Mouse (Mus musculus): ENCODE data around the gene Gpr161. TPM values are rescaled to one million over a fixed set of nuclear protein-coding genes. Genes with fewer than 3 reads are reported as not detected.

The Gpr161 gene
- total RNA-seq (2021): 10 to 100 TPM; 69.1 to 82.3 TPM

DNA sequence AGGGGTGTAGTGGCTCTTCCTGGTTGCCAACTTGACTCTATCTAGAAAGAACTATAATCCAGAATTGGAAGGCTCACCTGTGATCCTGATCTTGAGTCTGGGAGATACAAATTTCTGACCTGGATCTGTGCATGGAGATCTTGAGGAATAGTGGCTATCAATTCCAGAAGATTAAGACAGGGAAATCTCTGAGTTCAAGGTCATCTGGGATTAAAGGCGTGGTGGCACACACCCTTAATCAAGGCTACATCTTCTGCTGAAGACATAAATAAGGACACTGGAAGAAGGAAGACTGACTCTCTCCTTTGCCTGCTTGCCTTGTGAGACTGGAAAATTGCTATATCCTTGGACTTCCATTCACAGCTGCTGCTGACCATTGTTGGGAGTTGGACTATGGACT is at the start of gene Gpr161:
Gene Gpr161 (plus strand): TSS at position 301 of the 400 bp plus-strand sequence.
- DNase-seq: no peak

DNA sequence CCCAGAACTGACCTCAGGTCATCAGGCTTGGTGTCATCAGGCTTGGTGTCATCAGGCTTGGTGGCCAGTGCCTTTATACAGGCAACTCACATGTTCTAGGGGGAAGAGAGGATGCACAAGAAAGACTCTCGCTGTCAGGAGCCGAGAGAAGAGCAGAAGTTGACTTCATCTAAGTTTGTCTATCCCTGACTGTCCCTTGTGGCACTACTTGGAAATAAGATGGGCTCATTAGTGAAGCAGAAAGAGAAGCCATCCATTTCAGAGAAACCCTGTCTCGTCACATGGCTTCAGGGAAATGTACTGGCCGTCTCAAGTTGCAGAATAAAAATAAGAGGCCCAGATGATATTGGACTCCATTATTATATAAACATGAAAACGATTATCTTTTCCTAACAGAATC is 49.0 kb upstream of the Gpr161 start:
- DNase-seq: no peak

DNA sequence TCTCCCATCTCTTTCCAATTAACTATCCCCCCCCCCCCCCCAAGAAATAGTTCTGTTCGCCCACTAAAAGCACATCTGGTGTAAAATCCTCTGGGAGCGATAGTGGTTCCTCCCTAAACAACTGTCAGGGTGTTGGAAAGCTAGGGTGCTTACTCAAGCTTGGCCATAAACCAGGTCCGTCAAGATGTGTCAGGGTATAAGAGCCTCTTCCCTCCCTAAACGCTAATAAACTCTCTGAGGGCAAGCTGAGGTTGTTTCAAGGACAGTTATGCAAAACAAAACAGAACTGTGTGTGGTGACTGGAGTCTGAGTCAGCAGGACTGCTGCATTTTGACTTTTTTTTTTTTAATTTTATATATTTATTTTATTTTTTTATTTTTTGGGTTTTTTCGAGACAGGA is 48.5 kb upstream of the Gpr161 start:
- DNase-seq: no peak

DNA sequence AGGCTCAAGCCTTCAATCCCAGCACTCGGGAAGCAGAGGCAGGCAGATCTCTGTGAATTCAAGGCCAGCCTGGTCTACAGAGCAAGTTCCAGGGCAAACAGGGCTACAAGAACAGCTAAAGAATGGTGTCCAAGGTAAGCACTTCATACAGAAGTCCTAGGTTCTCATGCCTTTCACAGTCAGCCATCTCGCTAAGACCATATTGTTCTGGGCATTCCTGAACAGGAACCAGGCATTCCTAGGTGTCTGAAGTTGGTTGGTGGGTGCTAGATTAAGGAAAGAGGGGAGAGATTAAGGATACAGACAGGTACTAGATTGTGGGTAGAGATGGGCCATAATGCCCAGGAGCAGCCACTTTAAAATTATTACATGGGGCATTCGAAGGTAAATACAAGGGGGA is 47.8 kb upstream of the Gpr161 start:
- no peak for DNase-seq

DNA sequence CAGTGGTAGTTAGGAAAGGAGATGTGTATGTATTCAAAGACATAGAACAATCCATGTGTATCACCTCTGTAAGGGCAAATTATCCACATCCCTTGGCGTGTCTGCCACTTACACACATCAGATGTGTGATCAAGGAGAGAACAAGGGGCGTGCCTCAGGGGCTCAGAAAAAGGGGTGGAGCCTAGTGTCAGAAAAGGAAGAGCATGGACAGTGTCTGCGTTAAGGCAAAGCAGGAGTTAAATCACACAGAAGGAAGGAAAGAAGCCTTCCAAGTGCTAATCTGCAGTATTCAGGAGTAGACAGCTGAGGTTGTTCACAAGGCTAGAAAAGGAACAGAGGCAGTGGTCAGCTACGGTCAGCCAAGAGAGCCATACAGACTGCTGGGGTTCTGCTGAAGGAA is 46.7 kb upstream of the Gpr161 start:
- no peak for DNase-seq

DNA sequence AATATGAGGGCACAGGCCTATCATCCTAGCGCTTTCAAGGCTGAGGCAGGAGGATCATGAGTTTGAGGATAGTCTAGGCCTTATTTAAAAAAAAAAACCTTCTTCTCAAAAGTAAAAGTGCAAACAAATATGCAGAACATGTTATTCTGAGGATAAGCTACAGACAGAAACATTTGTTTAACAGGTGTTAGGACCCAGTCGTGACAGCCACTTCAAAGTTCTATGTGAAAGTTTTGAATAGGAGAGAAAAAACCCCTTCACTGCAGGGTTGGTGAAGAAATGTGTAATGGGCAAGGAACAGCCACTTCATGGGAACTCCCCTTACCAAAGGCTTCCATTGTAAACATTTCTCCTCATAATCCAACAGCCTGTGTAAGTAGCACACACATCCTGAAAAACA is 45.0 kb upstream of the Gpr161 start:
- no peak for DNase-seq

DNA sequence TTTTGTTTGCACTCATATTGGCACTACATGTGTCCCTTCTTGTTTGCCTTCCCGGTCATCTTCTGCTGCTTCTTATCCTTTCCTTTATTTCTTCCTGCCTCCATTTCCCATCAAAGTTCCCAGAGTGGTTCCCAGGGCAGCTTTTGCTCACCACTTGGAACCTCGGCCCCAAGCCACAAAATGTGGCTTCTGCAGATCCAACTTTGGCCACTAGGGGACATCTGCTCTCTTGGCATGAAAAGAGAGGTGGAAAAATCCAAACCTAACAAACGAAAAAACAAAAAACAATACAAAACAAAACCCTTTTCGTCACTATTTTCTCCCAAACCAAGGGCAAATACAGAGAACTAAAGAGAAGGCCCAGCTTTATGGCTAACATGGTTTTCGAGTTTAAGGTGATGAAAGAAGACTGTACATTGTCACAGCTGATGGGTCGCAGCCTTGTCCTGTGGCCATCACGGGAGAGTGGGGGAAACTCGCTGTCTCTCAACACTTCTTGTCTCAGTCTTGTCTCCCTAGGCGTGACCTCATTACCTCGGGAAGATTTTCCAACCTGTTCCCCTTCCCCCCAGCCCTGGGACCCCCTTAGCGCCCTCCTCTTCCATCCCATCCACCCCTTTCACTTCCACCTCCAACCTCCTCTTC is 43.4 kb upstream of the Gpr161 start:
- peak; percentile 12 to 34 for DNase-seq

DNA sequence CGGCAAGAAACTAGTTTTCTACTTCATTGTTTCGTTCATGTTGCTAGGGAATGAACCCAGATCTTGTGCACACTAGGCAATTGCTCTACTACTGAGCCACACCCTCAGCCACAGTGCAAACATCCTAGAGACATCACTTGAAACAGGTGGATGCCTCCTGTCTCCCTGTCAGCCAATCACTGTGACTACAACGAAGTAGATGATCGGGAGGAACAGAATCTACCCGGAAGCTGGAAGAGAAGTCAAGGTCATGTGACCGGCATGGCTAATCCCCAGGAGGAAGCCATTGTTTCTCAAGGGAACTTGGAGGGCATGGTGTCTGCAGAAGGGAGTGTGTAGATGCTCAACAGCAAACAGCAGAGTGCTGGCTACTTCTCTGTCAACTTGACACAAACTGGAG is 20.6 kb upstream of the Gpr161 start:
- no peak for DNase-seq

DNA sequence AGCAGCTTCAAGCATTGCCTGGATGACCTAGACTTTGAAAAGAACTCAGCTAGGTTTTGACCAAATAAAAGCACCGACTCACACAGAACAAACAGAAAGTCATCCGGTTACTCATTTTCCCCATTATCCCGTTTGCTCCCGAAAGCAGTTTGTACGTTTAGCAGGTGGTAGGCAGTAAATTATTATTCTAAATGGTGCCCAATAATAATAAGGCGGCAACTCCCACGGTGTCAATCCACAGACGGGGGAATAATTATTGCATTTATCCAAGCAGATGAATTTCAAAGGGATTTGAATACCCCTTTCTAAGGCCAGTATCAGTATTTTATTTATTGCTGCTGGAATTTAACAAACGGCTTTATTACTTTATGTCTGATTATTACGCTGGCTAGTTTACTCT is 14.8 kb upstream of the Gpr161 start:
- no peak for DNase-seq

DNA sequence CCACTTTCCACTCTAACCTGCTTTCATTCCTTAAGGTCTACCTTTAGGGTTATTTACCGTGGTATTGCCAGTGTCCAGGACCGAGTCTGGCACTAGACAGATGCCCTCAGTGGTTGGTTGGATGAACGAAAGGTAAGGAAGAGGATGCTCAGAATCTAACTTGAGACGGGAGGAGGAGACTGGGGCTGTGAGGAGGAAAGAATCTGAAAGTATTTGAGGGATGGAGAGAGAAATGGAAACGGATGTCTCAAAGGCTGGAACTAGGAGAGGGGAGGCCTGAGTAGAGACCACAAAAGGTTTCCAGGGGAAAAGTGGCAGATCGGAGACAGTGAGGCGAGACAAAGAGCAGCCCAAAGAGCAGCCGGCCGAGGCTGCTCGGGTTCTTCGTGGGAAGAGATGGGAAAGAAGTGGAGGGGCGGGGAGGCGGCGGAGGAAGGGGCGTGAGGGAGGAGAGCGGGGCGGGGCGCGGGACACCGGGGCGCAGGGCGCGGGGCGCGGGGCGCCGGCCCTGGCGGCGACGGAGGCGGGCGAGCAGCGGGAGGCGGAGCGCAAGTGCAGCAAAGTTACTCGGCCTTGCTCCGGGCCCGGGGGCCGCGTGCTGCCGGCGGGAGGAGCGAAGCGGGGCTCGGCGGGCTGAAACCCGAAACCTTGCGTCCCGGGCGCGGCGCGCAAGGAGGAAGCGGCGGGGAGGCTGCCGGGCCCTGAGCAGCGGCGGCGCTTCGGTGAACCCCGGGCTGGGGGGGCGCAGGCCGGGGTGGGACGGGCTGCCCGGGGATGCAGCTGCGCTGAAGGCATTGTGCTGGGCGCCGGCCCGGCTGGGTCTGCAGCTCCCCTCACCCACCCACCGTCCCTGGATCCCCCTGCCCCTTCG is 14.0 kb upstream of the Gpr161 start:
- peak in 1 of 2 experiments; percentile 51 for DNase-seq

DNA sequence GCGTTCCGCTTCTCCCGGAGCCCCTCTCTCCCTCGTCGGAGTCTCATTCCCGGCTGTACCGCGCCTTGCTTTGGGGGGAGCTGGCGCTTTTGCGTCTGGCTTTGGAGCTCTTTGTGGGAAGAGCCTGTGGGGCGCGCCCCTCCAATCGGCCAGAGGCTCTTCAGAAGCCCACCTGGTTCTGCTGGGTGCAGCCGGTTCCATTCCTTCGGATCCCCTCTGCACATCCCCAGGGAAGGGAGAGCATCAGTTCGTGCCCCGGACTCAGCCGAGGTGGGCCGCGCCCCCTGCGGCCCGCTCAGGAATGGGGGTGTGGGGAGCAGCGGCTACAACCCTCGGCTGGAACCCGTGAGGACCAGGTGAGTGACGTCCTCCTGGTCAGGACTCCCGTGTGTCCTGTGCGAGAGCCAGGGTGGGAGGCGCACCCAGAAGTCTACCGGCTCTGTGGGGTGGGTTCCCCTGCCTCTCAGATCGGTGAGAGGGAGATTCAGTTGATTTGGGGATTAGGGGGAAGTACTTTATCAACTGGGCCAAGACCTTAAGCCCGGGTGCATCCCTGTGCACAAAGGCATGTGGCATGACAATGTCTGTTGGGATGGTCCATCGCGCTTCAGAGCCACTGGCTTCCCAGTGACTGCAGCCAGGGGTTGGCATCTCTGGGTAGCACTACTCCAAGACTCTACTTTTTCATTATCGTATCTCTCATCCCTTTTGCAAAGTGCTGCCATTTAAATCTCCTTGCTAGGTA is 13.2 kb upstream of the Gpr161 start:
- DNase-seq: no peak

DNA sequence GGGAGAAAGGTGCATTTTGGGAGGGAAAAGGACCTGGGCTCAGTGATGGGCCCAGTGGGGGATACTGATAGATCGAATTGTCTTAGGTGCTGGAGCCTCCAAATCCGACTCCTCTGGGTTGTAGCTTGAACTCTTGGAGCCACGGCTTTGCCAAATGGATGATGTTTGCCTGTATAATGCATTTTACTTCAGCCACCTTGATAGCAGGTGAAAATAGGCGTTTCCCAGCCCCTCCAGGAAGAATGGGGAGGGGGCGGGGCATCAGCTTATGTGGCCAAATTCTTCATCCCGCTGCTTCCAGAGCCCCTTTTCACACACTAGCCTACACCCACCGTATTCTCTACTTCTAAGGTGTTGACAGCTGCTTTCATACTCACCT is 12.6 kb upstream of the Gpr161 start:
- no peak for DNase-seq

DNA sequence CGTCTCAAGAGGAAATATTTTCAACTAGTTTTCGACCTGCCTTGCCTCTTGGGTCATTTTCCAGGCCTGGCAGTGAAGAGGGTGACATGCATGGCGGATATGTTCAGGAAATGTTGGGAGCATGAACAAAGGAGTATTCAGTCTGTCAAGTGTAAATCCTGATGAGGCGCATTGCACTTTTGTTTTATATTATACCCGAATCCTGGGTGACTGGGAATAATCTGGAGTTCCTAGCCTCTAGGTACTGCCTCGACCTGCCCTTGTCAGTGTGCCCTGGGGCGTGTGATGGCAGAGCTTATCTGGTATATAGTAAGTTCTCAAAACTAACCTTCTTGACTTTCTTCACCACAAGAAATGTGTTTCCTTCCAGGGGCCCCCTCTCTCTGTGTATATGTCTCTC is 11.5 kb upstream of the Gpr161 start:
- no peak for DNase-seq

DNA sequence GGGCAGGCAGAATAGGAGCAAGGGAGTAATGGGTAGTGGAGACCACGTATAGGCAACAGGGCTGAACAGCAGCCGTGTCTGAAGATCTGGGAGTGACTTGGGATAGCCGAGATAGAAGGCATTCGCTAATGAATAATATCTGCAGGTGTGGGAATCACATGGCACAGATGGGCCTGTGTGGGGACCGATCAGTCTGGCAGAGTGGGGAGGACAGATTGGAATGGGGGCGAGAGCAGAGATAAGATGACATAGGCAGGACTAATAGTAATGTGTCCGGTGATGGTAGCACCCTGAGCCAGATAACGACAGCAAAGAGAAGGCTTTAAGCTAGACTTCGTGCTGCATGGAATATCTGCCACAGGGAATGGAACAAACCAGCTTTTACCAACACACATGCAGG is 7.4 kb upstream of the Gpr161 start:
- DNase-seq: peak in 1 of 2 experiments; percentile 53

DNA sequence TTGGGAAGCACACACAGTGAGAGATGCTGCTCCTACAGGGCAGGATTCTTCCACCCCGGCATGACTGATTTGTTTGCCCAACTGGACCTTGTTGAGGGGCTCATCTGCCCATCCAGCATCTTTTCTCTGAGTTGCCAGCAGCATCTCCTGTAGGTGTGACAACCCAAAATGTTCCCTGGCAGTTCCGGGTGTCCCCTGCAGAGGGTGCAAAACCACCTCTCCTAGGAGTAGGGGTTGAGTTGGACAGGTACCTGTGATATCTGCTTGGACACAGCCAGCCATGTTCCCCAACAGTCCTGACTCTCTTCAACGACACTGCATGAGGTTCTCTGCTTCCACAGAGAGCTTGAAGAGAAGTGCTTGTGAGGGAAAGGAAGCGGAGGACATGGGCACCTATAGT is 5.8 kb upstream of the Gpr161 start:
- DNase-seq: peak in 1 of 2 experiments; percentile 1

DNA sequence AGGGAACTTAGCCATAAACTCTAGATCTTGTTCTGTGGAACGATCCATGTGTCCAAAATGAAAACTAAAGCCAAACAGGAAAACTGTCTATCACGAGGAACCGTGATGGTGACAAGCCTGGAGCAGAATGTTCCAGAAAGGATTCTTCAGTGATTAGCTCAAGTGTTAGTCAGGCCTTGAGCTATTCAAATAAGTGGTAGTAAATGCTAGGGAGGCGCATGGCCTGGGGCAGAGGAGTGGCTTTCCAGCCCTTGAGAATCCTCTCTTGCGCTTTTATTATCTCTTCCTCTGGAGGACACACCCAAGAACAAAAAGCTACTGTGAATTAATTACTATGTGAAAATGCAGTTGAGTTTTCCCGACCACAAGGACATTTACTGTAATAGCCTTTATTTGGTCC is 4.0 kb upstream of the Gpr161 start:
- DNase-seq: no peak

DNA sequence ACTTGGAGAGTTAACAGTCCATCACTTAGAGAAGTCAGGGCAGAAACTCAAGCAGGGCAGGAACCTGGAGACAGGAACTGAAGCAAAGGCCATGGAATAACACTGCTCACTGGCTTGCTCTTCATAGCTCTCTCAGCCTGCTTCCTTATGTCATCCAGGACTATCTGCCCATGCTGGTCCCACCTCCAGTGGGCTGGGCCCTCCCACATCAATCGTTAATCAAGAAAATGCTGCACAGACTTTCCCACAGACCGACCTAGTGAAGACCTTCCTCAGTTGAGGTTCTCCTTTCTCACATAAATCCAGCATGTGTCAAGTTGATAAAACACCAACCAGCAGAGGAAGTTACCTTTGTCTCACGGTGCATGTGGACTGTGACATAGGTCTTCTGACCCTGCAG is 5.5 kb downstream of the Gpr161 start:
- DNase-seq: no peak

DNA sequence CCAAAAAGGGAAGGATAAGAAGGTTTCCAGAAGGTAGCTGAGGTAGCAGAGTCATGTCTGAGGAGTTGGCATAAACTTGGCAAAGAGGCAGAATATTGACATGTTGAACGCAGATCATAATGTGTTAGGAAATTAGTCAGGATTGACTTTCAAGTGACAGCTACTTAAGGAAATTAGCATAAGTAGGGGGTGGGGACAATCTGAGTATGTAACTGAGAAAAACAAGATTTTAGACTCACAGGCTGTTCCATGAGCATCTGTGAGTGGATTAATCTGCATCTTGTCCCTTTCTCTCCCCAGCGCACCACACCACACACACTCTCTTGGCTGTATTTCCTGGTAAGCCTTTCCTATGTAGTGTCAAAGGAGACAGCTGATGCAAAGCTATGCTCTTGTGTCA is 6.0 kb downstream of the Gpr161 start:
- DNase-seq: no peak

DNA sequence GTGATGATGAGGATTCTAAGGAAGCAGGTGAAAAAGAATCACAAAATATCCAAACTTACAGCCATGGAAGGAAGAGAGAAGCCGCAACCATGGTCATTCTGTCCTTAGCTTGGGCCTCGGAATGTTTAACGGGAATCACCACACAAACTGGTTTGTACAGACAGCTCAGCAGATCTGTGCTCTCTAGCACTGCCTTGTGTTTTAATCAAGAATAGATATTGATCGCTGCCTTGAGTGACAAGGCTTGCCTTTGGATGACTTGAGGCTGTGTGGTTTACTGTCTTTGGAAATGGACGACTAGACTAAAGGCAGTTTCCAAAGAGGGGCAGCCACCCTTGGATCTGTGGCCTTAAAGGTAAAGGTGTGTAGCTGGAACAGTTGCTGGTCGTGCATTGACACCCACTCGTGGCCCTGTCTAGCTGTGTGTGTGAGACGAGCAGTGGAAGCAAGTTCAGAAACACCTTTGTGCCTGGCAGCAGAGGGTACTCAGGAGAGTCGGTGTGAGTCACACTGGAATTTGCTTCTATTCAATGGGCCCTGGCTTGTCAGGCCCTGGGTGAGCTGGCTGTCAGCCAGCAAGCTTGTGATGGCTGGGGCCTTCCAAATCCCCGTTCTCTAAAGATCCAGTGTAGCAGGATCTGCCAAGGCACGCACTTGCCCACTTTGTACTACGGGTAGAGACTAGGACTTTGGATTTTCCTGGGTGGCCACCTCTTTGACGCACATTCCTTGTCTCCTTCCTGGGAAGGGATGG is 7.0 kb downstream of the Gpr161 start:
- DNase-seq: no peak

DNA sequence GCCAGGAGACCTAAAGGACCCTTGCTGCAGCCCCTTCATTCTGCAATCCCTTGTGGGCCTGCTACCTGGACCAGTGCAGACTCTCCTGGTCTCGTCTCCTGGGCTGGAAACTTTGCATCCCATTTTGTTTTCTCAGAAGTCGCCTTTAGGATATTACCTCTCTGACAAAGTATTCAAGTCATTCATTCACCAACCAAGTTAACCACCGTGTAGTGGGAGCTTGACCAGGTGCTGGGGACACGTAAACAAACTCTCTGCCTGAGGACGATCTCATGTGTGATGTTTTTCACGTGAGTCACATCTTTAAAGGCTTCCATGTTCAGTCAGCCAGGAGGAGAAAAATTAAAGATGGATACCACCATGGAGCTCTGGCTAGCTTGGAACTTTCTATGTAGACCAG is 7.6 kb downstream of the Gpr161 start:
- no peak for DNase-seq

DNA sequence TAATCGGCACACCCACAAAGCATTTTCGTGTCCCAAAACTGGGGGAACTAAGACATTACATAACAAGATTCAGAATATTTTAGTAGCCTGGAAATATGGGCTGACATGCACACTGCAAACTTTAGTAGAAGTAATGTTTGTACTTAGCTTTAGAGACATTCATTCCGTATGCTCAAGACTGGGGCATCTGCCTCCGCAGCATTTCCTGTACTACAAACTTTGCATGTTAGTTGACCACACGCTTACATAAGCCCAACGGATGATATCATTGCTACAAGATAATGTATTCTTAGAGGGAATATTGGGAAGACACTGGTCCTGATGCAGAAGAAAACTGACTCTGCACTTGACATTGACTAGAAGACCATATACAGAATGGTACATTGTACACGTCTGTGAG is 8.8 kb downstream of the Gpr161 start:
- no peak for DNase-seq

DNA sequence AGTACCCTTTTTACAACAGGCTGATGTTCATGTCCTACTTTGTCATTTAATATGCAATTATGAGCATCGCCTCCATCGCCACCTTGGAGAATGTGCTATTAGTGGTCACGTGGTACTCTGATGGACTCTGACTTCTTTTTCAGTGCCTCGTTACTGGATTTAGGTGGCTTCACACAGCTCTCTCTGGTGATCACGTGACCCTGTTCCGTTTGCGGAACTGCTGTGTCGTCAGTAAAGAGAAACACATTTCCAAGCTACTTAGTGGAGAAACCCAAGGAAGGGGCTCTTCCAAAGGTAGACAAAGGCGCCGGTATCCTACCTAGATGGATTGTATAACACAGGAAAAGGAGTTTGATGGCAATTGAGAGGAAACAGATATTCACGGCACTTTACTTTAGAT is 12.6 kb downstream of the Gpr161 start:
- DNase-seq: no peak

DNA sequence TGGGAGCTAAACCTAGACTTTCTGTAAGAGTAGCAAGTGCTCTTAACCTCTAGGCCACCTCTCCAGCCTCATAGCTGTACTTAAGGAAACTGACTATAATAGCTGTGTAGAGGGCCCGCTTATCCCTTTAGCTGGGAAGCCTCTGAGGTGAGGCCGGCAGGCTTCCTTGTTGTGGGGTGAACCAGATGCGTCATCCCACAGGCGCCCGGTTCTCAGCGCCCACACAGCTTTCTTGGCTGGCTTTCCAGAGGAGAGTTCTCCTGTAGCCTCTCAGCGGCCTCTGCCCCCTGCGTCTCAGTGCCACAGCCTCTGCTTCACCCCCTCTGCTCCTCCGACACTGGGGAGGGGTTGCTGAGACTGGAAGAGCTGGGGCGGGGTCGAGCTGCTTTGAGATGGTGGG is 20.8 kb downstream of the Gpr161 start:
- DNase-seq: no peak
